Mouse (Mus musculus) liver, embryonic 15.5 days (tissue): ENCODE results near the gene Trim7. TPM values are rescaled to one million over a fixed set of nuclear protein-coding genes. Genes with fewer than 3 reads are reported as not detected.

Source experiments
- ATAC-seq: fragments of 200-750 bp; cut with Nextera tagmentation; 2 replicates; pipeline ENCODE4 v1.8.0; 2017; ENCODE audit warnings: moderate number of reproducible peaks, mild to moderate bottlenecking, moderate library complexity; ENCODE audit not compliant: insufficient read depth
- H3K27ac ChIP-seq: fragments of 300-500 bp; sonication (generic); replicated peaks from 2 replicates; pipeline ENCODE4 v1.5.1; 2015; ENCODE audit warnings: mild to moderate bottlenecking, inconsistent platforms
- H3K27me3 ChIP-seq: fragments of 300-500 bp; sonication (generic); 2 replicates; pipeline ENCODE4 v1.6.1; 2015; ENCODE audit warnings: mild to moderate bottlenecking, inconsistent platforms
- H3K36me3 ChIP-seq: fragments of 300-500 bp; sonication (generic); replicated peaks from 2 replicates; pipeline ENCODE4 v1.6.1; 2015; ENCODE audit warnings: moderate library complexity, mild to moderate bottlenecking, inconsistent platforms
- H3K4me1 ChIP-seq: fragments of 300-500 bp; sonication (generic); replicated peaks from 2 replicates; pipeline ENCODE4 v1.6.1; 2015; ENCODE audit warnings: inconsistent platforms
- H3K4me2 ChIP-seq: fragments of 300-500 bp; sonication (generic); 2 replicates; pipeline ENCODE4 v1.6.1; 2015; ENCODE audit warnings: moderate library complexity, mild to moderate bottlenecking, inconsistent platforms
- H3K4me3 ChIP-seq: fragments of 300-500 bp; sonication (generic); replicated peaks from 2 replicates; pipeline ENCODE4 v1.5.1; 2015; ENCODE audit warnings: mild to moderate bottlenecking, inconsistent platforms
- H3K9ac ChIP-seq: fragments of 300-500 bp; sonication (generic); 2 replicates; pipeline ENCODE4 v1.6.1; 2015; ENCODE audit warnings: moderate library complexity, mild to moderate bottlenecking, inconsistent platforms
- H3K9me3 ChIP-seq: fragments of 300-500 bp; sonication (generic); replicated peaks from 2 replicates; pipeline ENCODE4 v1.6.1; 2016; ENCODE audit warnings: inconsistent platforms
- WGBS: fragments of 180-500 bp; shearing (Covaris S2); methylation state at CpG from one replicate; pipeline ENCODE4 v1.1.7; 2015; ENCODE audit warnings: mixed read lengths; ENCODE audit not compliant: insufficient replicate concordance; 5-methylcytosine and 5-hydroxymethylcytosine counted together
- polyA plus RNA-seq: library from polyadenylated mRNA; unstranded; fragments of >200 nt; fragmentation: Nextera tagmentation; extraction: Ambion mirVana; gene quantifications from 2 replicates; pipeline ENCODE4 v1.2.1, GENCODE M21; 2015

Trim7 gene
- polyA plus RNA-seq, 1 experiment from 2014 or later, result 0.09 TPM

GRCm38 (mm10) chr11:48827926-48828325 is 2.0 kb downstream of the Trim7 start:
- Histone ChIP-seq H3K9ac (no peak overlapping the region), H3K4me3 (no peak overlapping the region), H3K27me3 (peaks cover 37% of the 10 kb centered on the region), H3K4me2 (no peak overlapping the region), H3K36me3 (no peaks in the 10 kb centered on the region), H3K4me1 (peaks cover 32% of the 10 kb centered on the region), H3K9me3 (no peaks in the 10 kb centered on the region), H3K27ac (no peak overlapping the region)
- no peak for ATAC-seq
- 72% methylated on average over 6 of the region's 6 CpGs for WGBS

- Histone ChIP-seq H3K4me2 (no peak overlapping the region), H3K36me3 (no peaks in the 10 kb centered on the region), H3K27ac (no peak overlapping the region), H3K4me1 (peaks cover 26% of the 10 kb centered on the region), H3K9me3 (no peaks in the 10 kb centered on the region), H3K9ac (no peak overlapping the region), H3K27me3 (peaks cover 18% of the 10 kb centered on the region), H3K4me3 (no peak overlapping the region)
- WGBS, result 49% methylated on average over 2 of the region's 2 CpGs
- no peak for ATAC-seq
These were observed 4.3 kb downstream of the Trim7 start for GRCm38 (mm10) chr11:48830279-48830678.

- H3K27me3 ChIP-seq, result peaks cover 28% of the 10 kb centered on the region
- H3K36me3 ChIP-seq, result no peaks in the 10 kb centered on the region
- WGBS, result 76% methylated on average over 2 of the region's 2 CpGs
- no peak overlapping the region for H3K4me2 ChIP-seq
- no peak overlapping the region for H3K4me3 ChIP-seq
- peaks cover 26% of the 10 kb centered on the region for H3K4me1 ChIP-seq
- no peak for ATAC-seq
- no peak overlapping the region for H3K27ac ChIP-seq
- H3K9me3 ChIP-seq, result no peaks in the 10 kb centered on the region
- H3K9ac ChIP-seq, result no peak overlapping the region
These were observed 5.3 kb downstream of the Trim7 start for GRCm38 (mm10) chr11:48831273-48831672.

- H3K4me3 ChIP-seq, result peak overlapping the region; percentile 65
- WGBS, result 15% methylated on average over 9 of the region's 9 CpGs
- no peak overlapping the region; the same call in 1 of the 2 replicates for H3K9ac ChIP-seq
- H3K36me3 ChIP-seq, result no peaks in the 10 kb centered on the region
- H3K27me3 ChIP-seq, result peaks cover 30% of the 10 kb centered on the region
- no peaks in the 10 kb centered on the region for H3K9me3 ChIP-seq
- H3K4me1 ChIP-seq, result peaks cover 33% of the 10 kb centered on the region
- peak overlapping the region; percentile 73 for H3K4me2 ChIP-seq
- peak overlapping the region; percentile 75 for H3K27ac ChIP-seq
- peak; percentile 56 for ATAC-seq
These were observed 7.3 kb downstream of the Trim7 start for GRCm38 (mm10) chr11:48833078-48833730.

GRCm38 (mm10) chr11:48833731-48834639 is 8.0 kb downstream of the Trim7 start:
- Histone ChIP-seq H3K9ac (peak overlapping the region; percentile 58), H3K27ac (peak overlapping the region; percentile 75), H3K4me2 (peak overlapping the region; percentile 73), H3K27me3 (peaks cover 36% of the 10 kb centered on the region), H3K4me3 (peak overlapping the region; percentile 65), H3K36me3 (no peaks in the 10 kb centered on the region), H3K9me3 (no peaks in the 10 kb centered on the region), H3K4me1 (peaks cover 38% of the 10 kb centered on the region)
- ATAC-seq, result peak; percentile 84
- WGBS, result under 1% methylated on average over 30 of the region's 30 CpGs

GRCm38 (mm10) chr11:48835923-48836322 is 10.0 kb downstream of the Trim7 start:
- Histone ChIP-seq H3K4me2 (no peak overlapping the region; the same call in 1 of the 2 replicates), H3K4me3 (no peak overlapping the region), H3K9me3 (no peaks in the 10 kb centered on the region), H3K4me1 (peaks cover 38% of the 10 kb centered on the region), H3K9ac (no peak overlapping the region), H3K27ac (no peak overlapping the region), H3K27me3 (peaks cover 40% of the 10 kb centered on the region), H3K36me3 (no peaks in the 10 kb centered on the region)
- no peak for ATAC-seq
- WGBS, result 69% methylated on average over 6 of the region's 6 CpGs

GRCm38 (mm10) chr11:48836990-48837309 is 11.0 kb downstream of the Trim7 start:
- WGBS, result 22% methylated on average over 11 of the region's 11 CpGs
- ATAC-seq, result no peak
- H3K27me3 ChIP-seq, result peaks cover 40% of the 10 kb centered on the region
- peak overlapping the region; percentile 98 for H3K4me2 ChIP-seq
- no peak overlapping the region for H3K27ac ChIP-seq
- no peaks in the 10 kb centered on the region for H3K36me3 ChIP-seq
- H3K4me1 ChIP-seq, result peaks cover 38% of the 10 kb centered on the region
- H3K9me3 ChIP-seq, result no peaks in the 10 kb centered on the region
- H3K4me3 ChIP-seq, result peak overlapping the region; percentile 74
- H3K9ac ChIP-seq, result peak overlapping the region; percentile 59; the same call in 1 of the 2 replicates

GRCm38 (mm10) chr11:48837310-48838180 is 11.6 kb downstream of the Trim7 start:
- Histone ChIP-seq H3K9me3 (no peaks in the 10 kb centered on the region), H3K4me3 (peak overlapping the region; percentile 74), H3K27ac (no peak overlapping the region), H3K4me2 (peak overlapping the region; percentile 98), H3K4me1 (peaks cover 38% of the 10 kb centered on the region), H3K36me3 (no peaks in the 10 kb centered on the region), H3K9ac (peak overlapping the region; percentile 59), H3K27me3 (peaks cover 40% of the 10 kb centered on the region)
- ATAC-seq, result no peak
- WGBS, result under 1% methylated on average over 77 of the region's 77 CpGs

- H3K4me2 ChIP-seq, result peak overlapping the region; percentile 98
- H3K9me3 ChIP-seq, result no peaks in the 10 kb centered on the region
- peak overlapping the region; percentile 59 for H3K9ac ChIP-seq
- peaks cover 40% of the 10 kb centered on the region for H3K27me3 ChIP-seq
- no peak overlapping the region for H3K27ac ChIP-seq
- H3K36me3 ChIP-seq, result no peaks in the 10 kb centered on the region
- WGBS, result under 1% methylated on average over 16 of the region's 16 CpGs
- ATAC-seq, result no peak
- H3K4me3 ChIP-seq, result peak overlapping the region; percentile 74
- H3K4me1 ChIP-seq, result peaks cover 33% of the 10 kb centered on the region
These were observed 12.3 kb downstream of the Trim7 start for GRCm38 (mm10) chr11:48838181-48838797.

GRCm38 (mm10) chr11:48838879-48839680 is 13.1 kb downstream of the Trim7 start:
- Histone ChIP-seq H3K36me3 (no peaks in the 10 kb centered on the region), H3K9ac (no peak overlapping the region), H3K27me3 (peaks cover 40% of the 10 kb centered on the region), H3K27ac (no peak overlapping the region), H3K4me1 (peaks cover 29% of the 10 kb centered on the region), H3K4me2 (peak overlapping the region; percentile 98; the same call in 1 of the 2 replicates), H3K9me3 (no peaks in the 10 kb centered on the region), H3K4me3 (no peak overlapping the region)
- 67% methylated on average over 10 of the region's 10 CpGs for WGBS
- ATAC-seq, result no peak
